Mouse (Mus musculus): ENCODE measurements at regions not wholly inside any gene's neighbourhood (a gene's known extent, or its start where the extent isn't known, plus 50 kb on each side); places are given as distances from the start of the nearest gene placed in this dataset.
A peak's percentile ranks its signal among the peaks of the same experiment; 100 is the strongest.

DNA sequence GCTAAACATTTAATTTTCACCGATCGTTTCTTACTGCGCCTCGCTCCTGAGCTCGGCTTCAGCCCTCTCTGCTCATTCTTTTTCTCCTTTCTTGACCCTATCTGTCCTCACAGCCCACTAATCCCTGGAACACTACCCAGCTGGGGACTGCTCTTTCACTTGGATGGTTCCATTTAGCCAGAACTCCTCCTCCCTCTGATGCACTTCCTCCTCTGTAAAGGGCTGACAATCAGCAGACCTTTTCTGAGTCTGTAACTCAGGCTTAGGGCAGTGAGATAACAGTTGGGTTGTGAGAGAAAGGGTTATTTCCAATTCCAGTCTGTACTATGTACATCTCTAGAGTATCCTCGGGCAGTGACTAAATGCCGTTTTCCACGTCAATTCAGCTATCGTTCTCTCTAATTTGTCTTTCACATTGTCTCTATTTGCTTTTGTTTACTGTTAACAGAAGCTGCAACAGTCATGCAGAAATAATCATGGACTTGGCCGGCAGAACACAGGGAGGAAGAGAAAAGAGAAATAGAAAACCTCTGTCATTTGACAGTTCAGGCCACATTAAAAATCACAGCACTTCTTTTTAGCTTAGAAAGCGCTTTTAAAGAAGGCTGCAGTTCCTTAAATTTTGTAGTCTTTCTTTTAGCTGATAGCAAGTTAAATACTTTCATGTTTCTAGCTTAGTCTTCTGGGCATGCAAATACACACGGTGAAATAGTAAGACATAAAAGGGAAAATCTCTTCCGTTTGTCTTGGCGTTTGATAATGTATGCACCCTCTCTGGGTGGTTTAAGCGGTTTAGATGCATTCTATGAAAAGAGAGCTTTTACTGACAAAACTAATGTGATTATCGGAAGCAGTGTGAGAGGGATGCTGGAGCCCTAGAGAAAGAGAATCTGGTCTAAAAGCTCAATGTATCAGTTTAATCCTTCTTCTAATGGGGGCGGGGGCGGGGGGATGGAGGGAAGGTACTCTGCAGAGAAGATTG, 94.7 kb upstream of the Fam181b start:
- peak in 1 of 2 experiments; percentile 20 for DNase-seq (ENCODE audit: low spot score in 2 of 2)

DNA sequence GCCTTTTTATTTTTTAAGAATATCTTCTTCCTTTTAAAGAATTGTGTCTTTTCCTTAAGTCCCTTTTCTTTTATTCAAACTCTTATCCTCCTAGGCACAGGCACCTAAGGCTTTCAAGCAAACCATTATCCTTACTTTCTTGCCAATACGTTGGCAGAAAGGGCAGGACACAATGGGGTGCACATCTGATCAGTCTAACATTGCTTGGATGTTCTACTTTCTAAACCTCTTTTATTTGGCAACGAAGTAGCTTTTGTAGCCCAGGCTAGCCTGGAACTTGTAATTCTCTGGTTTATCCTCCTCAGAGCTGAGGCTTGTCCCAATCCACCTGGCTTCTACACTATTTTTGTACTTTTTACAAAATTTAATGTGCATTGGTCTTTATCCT, 94.0 kb upstream of the Fam181b start:
- no peak for DNase-seq (ENCODE audit: low spot score in 2 of 2)

DNA sequence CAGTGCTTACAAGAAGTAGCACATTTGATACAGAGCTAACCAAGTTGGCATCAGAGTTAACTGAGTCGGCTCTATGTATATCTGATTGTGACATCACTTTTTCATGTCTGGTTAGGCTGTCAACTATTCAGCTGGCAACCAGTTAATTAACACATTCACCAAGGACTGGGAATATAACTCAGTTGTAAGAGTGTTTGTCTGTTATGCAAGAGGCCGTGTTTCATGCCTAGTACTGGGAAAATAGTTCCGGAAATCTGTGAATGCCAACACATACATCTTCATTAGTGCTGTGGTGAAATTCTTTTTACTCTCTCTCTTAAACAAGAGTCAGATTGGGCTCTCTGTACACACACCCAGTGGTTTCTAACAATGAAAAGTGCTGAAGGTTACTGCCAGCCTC, 80.8 kb upstream of the Fam181b start:
- no peak for DNase-seq (ENCODE audit: low spot score in 2 of 2)

DNA sequence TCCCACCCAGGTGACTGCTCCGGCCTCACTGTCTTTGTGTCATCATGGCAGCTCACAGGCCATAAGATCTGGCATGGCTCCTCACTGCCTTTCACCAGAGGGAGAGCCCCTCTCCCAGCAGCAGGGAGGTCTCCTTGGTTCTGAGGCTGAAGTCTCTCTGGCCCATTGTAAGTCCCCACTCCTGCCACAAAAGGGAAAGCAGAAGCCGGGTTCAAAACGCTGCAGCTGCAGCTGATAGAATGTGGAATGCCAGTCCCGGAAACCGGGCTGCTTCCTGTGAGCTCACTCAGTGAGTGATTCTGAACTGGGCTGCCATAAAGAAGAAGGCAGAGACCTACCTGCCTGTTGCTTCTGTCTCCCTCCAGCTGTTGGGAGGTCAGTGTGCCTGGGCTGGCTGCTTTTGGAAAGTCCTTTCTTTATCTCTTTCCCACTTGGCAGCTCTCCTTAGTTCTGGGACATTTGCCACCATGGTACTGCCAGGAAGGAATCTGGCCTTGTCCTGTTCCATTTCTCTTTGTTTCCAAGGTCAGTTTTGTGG, 72.9 kb upstream of the Fam181b start:
- peak; percentile 13 to 44 for DNase-seq (ENCODE audit: low spot score in 2 of 2)

DNA sequence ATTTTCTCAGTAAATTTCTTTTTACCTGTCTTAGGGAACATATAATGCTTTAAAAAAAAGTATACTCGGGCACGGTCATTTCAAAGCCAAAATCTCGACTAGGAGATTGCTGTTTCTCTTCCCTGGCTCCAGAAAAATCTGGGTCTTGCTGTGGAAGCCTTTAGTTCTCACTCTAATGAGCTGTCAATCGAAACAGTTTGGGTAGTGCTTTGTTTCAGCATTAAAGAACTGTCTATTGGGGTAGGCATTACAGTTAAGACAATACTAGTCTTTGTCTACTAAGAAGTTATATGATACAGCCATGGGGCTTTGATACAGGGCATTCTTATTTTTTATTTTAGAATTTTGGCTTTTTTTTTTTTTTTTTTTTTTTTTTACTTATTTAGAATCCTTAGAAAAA, 71.9 kb upstream of the Fam181b start:
- no peak for DNase-seq (ENCODE audit: low spot score in 2 of 2)

DNA sequence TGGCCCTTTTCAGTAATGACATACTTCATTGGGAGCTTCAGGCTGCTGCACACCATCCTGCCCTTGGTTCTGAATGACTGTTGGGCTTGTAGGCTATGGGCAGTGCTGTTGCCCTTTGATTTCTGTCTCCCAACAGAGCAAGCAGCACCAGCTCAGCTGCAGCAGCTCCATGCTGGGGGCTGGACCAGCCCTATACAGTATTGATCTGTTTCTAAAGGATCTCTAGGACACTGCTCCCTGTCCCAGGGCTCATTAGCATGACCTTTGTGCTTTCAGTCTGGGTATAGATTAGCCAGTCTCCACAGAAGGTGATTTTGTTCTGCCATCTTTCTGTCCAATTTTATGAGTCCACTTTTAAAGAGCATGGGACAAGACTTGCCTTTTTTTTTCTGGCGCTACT, 60.3 kb upstream of the Fam181b start:
- DNase-seq (ENCODE audit: low spot score in 2 of 2) = no peak

DNA sequence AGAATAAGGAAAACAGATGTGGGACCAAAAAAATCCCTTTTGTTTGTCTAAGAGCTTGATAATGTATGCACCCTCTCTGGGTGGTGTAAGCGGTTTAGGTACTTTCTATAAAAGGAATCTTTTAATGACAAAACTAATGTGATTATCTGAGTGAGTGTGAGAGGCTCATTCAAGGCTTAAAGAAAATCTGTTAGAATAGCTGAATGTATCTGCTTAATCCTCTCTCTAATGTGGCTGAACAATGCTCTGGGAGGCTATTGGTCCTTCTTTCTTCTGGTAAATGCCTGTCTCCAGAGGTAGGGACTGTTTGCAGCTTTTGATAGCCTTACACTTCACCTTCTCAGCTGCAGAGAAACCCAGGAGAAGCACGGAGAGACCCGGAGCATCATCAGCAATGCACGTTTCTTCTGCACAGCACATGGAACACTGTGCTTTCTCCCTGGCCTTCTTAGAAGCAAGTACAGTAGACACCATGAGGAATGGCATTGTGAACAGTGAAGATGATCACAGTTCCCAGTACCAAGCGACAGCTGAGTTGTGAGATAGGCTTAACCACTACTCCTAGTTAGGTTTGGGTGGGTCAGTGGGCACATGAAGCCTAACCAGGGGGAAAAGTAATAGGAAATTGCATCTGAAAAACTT, 56.1 kb upstream of the Fam181b start:
- no peak for DNase-seq (ENCODE audit: low spot score in 2 of 2)

DNA sequence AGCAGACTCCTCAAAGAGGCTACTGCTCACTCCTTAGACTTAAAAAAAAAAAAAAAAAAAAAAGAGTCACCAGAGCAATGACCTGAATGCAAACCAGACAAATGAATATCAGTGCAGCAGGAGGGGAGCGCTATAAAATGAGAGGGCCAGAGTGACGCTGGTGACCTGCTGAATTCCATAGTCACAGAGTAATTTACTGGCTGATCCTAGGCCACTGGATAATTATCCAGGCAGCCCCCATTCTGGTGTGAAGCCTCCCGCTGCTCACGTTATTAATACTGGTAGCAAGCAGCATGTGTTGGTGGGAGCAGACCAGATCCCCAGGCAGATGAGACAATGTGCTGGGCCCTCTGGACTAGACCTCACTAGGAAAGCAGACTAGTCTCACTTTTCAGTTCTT, 53.4 kb upstream of the Fam181b start:
- DNase-seq (ENCODE audit: low spot score in 2 of 2) = no peak
